Mouse (Mus musculus) embryonic facial prominence, embryonic 11.5 days (tissue): ENCODE measurements around the gene Atxn7. TPM values are rescaled to one million over a fixed set of nuclear protein-coding genes. Genes with fewer than 3 reads are reported as not detected.
"Not testable (repeated sequence)": the region's sequence is repeated elsewhere in the genome, so short reads cannot be mapped to it uniquely, and the experiment has no call there.

Experiments used
- ATAC-seq: fragments of 200-750 bp; cut with Nextera tagmentation; replicated peaks from 2 replicates; pipeline ENCODE4 v1.8.0; 2017; ENCODE audit warnings: low read depth; ENCODE audit not compliant: insufficient number of reproducible peaks, low FRiP score, low TSS enrichment
- DNase-seq: peaks from one replicate; pipeline ENCODE4 v3.0.0-alpha.2; 2015; ENCODE audit warnings: low spot score
- H3K27ac ChIP-seq: fragments of 300-500 bp; sonication (generic); replicated peaks from 2 replicates; pipeline ENCODE4 v1.5.1; 2014; ENCODE audit warnings: mild to moderate bottlenecking, low read depth, low read length, control low read depth
- H3K27me3 ChIP-seq: fragments of 300-500 bp; sonication (generic); 2 replicates; pipeline ENCODE4 v1.6.1; 2014; ENCODE audit warnings: mild to moderate bottlenecking, low read length, moderate library complexity, mixed read lengths; ENCODE audit not compliant: control insufficient read depth, insufficient read depth
- H3K36me3 ChIP-seq: fragments of 300-500 bp; sonication (generic); replicated peaks from 2 replicates; pipeline ENCODE4 v1.6.1; 2014; ENCODE audit warnings: low read depth, mild to moderate bottlenecking, low read length, moderate library complexity, mixed read lengths; ENCODE audit not compliant: control insufficient read depth, insufficient read depth
- H3K4me1 ChIP-seq: fragments of 300-500 bp; sonication (generic); 2 replicates; pipeline ENCODE4 v1.6.1; 2014; ENCODE audit warnings: low read length, mixed read lengths; ENCODE audit not compliant: control insufficient read depth, insufficient read depth
- H3K4me2 ChIP-seq: fragments of 300-500 bp; sonication (generic); 2 replicates; pipeline ENCODE4 v1.6.1; 2014; ENCODE audit warnings: low read depth, mild to moderate bottlenecking, control low read depth, low read length, moderate library complexity
- H3K4me3 ChIP-seq: fragments of 300-500 bp; sonication (generic); 2 replicates; pipeline ENCODE4 v1.5.1; 2014; ENCODE audit warnings: low read depth, low read length, control low read depth
- H3K9ac ChIP-seq: fragments of 300-500 bp; sonication (generic); replicated peaks from 2 replicates; pipeline ENCODE4 v1.6.1; 2014; ENCODE audit warnings: mild to moderate bottlenecking, control low read depth, low read length
- H3K9me3 ChIP-seq: fragments of 300-500 bp; sonication (generic); replicated peaks from 2 replicates; pipeline ENCODE4 v1.6.1; 2016; ENCODE audit warnings: mild to moderate bottlenecking, low read length, inconsistent platforms, mixed read lengths; ENCODE audit not compliant: control insufficient read depth
- WGBS: fragments of 180-500 bp; shearing (Covaris S2); extraction: QIAGEN DNeasy Blood & Tissue Kit; methylation state at CpG from one replicate; pipeline ENCODE4 v1.1.7; 2014; 5-methylcytosine and 5-hydroxymethylcytosine counted together
- polyA plus RNA-seq: library from polyadenylated mRNA; unstranded; fragments of >200 nt; fragmentation: Nextera tagmentation; extraction: Ambion mirVana; gene quantifications from 2 replicates; pipeline ENCODE4 v1.2.1, GENCODE M21; 2014

The Atxn7 gene
- polyA plus RNA-seq, 1 experiment from 2014 or later: 3.7 TPM

DNA sequence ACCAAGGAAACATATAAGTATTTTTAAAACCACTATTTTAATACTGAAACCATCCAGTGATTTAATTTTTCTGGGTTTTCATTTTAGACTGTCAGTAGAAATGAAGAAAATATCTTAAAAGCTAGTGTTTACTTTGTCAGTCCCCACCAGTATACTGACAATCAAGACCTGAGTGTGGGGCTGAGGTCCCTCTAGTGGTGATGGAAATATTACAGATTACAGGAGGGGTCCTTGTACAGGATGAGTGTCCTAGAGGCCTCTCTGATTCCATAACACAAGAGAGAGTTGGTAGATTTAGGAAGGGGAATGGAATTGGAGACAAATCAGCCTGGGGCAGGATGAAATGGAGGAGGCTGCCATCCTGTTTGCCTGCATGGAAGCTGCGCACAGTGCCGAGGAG, 93.1 kb downstream of the Atxn7 start:
- DNase-seq (peak; percentile 56), ATAC-seq (no peak; the same call in 1 of the 2 replicates)
- no peaks in the 10 kb centered on the region for H3K9me3 ChIP-seq

GRCm38 (mm10) chr14:14059606-14060005, 98.4 kb downstream of the Atxn7 start:
- H3K36me3 ChIP-seq, H3K4me3 ChIP-seq, H3K9ac ChIP-seq, H3K4me2 ChIP-seq, H3K27ac ChIP-seq, DNase-seq, H3K4me1 ChIP-seq, ATAC-seq, H3K27me3 ChIP-seq, H3K9me3 ChIP-seq: not testable (repeated sequence)

More for the DNA sequence above, 93.1 kb downstream of the Atxn7 start:
- WGBS: 89% methylated on average over 2 of the region's 2 CpGs
- H3K4me3 ChIP-seq: no peak overlapping the region
- H3K4me1 ChIP-seq: no peaks in the 10 kb centered on the region
- H3K9ac ChIP-seq: no peak overlapping the region
- H3K36me3 ChIP-seq: no peaks in the 10 kb centered on the region
- H3K27ac ChIP-seq: no peak overlapping the region
- H3K4me2 ChIP-seq: no peak overlapping the region
- no peaks in the 10 kb centered on the region for H3K27me3 ChIP-seq

GRCm38 (mm10) chr14:14062531-14063245, 101.4 kb downstream of the Atxn7 start:
- DNase-seq: no peak
- H3K4me3 ChIP-seq: no peak overlapping the region
- H3K9me3 ChIP-seq: no peaks in the 10 kb centered on the region
- no peak overlapping the region for H3K9ac ChIP-seq
- H3K4me1 ChIP-seq: 0 out of 2 replicates have a peak, but pooled peaks cover 2% of the 10 kb centered on the region
- no peaks in the 10 kb centered on the region for H3K27me3 ChIP-seq
- WGBS: 74% methylated on average over 11 of the region's 11 CpGs
- H3K27ac ChIP-seq: no peak overlapping the region
- no peak for ATAC-seq
- H3K36me3 ChIP-seq: no peaks in the 10 kb centered on the region
- H3K4me2 ChIP-seq: no peak overlapping the region

DNA sequence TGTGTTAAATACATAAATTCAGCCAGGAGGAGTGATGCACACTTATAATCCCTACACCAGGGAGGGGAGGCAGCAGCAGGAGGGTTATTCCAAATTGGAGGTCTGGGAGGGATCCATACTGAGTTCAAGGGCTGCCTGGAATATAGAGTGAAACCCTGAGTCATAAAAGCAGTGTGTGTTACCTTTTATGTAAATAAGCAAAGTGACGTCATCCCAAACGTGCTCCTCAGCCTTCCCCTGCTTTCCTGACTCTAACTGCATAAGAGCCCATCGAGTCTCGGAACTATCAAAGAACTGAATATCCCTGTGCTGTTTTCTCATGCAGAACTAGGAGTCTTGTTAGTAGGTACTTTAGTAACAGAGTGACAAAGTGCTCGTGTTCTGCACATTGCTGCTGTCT, 102.1 kb downstream of the Atxn7 start:
- whole genome bisulfite sequencing: 55% methylated on average over 5 of the region's 5 CpGs
- no peak overlapping the region for H3K9ac ChIP-seq
- DNase-seq (no peak), ATAC-seq (no peak)
- H3K4me1 ChIP-seq: 0 out of 2 replicates have a peak, but pooled peaks cover 2% of the 10 kb centered on the region
- H3K27ac ChIP-seq: no peak overlapping the region
- H3K4me2 ChIP-seq: no peak overlapping the region
- no peaks in the 10 kb centered on the region for H3K9me3 ChIP-seq
- no peaks in the 10 kb centered on the region for H3K36me3 ChIP-seq
- H3K4me3 ChIP-seq: no peak overlapping the region
- H3K27me3 ChIP-seq: no peaks in the 10 kb centered on the region

DNA sequence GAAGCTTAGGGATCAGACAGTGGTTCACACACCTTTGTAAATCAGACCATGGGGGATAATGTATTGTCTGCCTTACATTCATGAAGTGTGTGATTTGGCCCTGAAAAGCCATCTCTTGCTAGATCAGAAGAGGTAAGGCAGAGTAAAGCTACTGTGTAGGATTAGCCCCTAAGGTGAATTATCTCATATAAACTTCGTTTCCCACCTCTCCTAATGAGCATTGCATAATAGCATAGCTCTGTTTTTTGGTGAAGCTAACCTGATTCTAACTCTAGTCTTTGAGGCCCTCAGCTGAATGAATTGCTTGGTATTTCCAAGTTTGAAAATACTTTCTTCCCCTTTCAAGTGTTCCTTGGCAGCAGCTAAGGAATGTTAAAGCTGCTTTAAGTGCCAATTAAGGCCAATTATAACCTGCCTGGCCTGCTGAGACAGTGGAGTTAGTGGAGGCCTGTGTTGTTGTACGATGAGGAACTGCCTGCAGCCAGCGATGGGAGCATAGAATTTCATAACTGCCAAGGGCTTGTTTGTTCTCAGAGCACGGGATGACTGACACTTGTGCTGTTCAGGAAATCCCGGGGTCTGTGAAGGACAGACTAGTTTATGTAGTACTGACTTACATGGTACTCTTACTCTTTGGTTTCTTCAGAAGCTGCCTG, 103.4 kb downstream of the Atxn7 start:
- H3K4me3 ChIP-seq: no peak overlapping the region
- peak overlapping the region; percentile 28; the same call in 1 of the 2 replicates for H3K27ac ChIP-seq
- DNase-seq (peak; percentile 58), ATAC-seq (peak; percentile 54)
- 0 out of 2 replicates have a peak, but pooled peaks cover 2% of the 10 kb centered on the region for H3K4me1 ChIP-seq
- H3K9me3 ChIP-seq: no peaks in the 10 kb centered on the region
- no peak overlapping the region for H3K4me2 ChIP-seq
- H3K36me3 ChIP-seq: no peaks in the 10 kb centered on the region
- H3K27me3 ChIP-seq: no peaks in the 10 kb centered on the region
- WGBS: 14% methylated on average over 5 of the region's 5 CpGs
- H3K9ac ChIP-seq: no peak overlapping the region

DNA sequence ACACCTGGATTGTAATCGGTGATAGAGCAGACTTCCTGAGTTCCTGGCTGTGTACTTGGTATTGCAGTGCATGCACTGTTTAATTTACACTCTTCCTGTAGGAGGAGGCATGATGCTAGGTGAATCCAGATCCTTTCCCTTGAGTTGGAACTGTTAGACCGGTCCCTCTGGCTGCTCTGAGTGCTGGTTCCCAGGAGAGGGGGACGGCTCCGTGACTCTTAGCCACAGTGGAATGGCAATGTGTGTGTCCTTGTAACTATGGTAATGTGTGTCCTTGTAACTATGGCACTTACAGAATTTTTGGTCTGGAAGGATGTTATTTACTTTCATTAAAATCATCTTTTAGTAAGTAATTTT, 103.9 kb downstream of the Atxn7 start:
- H3K4me1 ChIP-seq: 0 out of 2 replicates have a peak, but pooled peaks cover 2% of the 10 kb centered on the region
- no peak overlapping the region for H3K4me3 ChIP-seq
- ATAC-seq (peak; percentile 46), DNase-seq (peak; percentile 15)
- H3K36me3 ChIP-seq: no peaks in the 10 kb centered on the region
- H3K4me2 ChIP-seq: no peak overlapping the region
- H3K27ac ChIP-seq: peak overlapping the region; percentile 28; the same call in 1 of the 2 replicates
- no peak overlapping the region for H3K9ac ChIP-seq
- no peaks in the 10 kb centered on the region for H3K27me3 ChIP-seq
- H3K9me3 ChIP-seq: no peaks in the 10 kb centered on the region
- WGBS: 27% methylated on average over 4 of the region's 4 CpGs

GRCm38 (mm10) chr14:14066241-14066640, 105.0 kb downstream of the Atxn7 start:
- H3K27ac ChIP-seq: no peak overlapping the region
- 0 out of 2 replicates have a peak, but pooled peaks cover 2% of the 10 kb centered on the region for H3K4me1 ChIP-seq
- no peaks in the 10 kb centered on the region for H3K9me3 ChIP-seq
- H3K27me3 ChIP-seq: no peaks in the 10 kb centered on the region
- no peak overlapping the region for H3K9ac ChIP-seq
- ATAC-seq: no peak
- no peak for DNase-seq
- 76% methylated on average over 6 of the region's 6 CpGs for WGBS
- H3K4me2 ChIP-seq: no peak overlapping the region
- no peaks in the 10 kb centered on the region for H3K36me3 ChIP-seq
- H3K4me3 ChIP-seq: no peak overlapping the region
